Mouse (Mus musculus) kidney, postnatal 0 days (tissue): ENCODE measurements around the gene Ap1m2. TPM values are rescaled to one million over a fixed set of nuclear protein-coding genes. Genes with fewer than 3 reads are reported as not detected.

Experiments used
- ATAC-seq: fragments of 200-750 bp; cut with Nextera tagmentation; replicated peaks from 2 replicates; pipeline ENCODE4 v1.8.0; 2017; ENCODE audit warnings: low read depth, moderate number of reproducible peaks, moderate TSS enrichment, moderate library complexity; ENCODE audit not compliant: low FRiP score
- DNase-seq: peaks from one replicate; pipeline ENCODE4 v3.0.0-alpha.2; 2016; ENCODE audit warnings: low spot score
- H3K27ac ChIP-seq: fragments of 300-500 bp; sonication (generic); 2 replicates; pipeline ENCODE4 v1.5.1; 2014; ENCODE audit warnings: mild to moderate bottlenecking
- H3K27me3 ChIP-seq: fragments of 300-500 bp; sonication (generic); 2 replicates; pipeline ENCODE4 v1.6.1; 2014; ENCODE audit warnings: low read length, mixed read lengths; ENCODE audit not compliant: insufficient read depth
- H3K36me3 ChIP-seq: fragments of 300-500 bp; sonication (generic); 2 replicates; pipeline ENCODE4 v1.6.1; 2014; ENCODE audit warnings: low read length, mixed read lengths; ENCODE audit not compliant: insufficient read depth
- H3K4me1 ChIP-seq: fragments of 300-500 bp; sonication (generic); replicated peaks from 2 replicates; pipeline ENCODE4 v1.6.1; 2014; ENCODE audit warnings: antibody characterized with exemption, low read length, mixed read lengths; ENCODE audit not compliant: insufficient read depth
- H3K4me2 ChIP-seq: fragments of 300-500 bp; sonication (generic); 2 replicates; pipeline ENCODE4 v1.6.1; 2014; ENCODE audit warnings: mild to moderate bottlenecking, low read length, moderate library complexity, mixed read lengths
- H3K4me3 ChIP-seq: fragments of 300-500 bp; sonication (generic); replicated peaks from 2 replicates; pipeline ENCODE4 v1.5.1; 2014; ENCODE audit warnings: low read depth, low read length
- H3K9ac ChIP-seq: fragments of 300-500 bp; sonication (generic); 2 replicates; pipeline ENCODE4 v1.6.1; 2014; ENCODE audit warnings: low read depth, low read length
- H3K9me3 ChIP-seq: fragments of 300-500 bp; sonication (generic); replicated peaks from 2 replicates; pipeline ENCODE4 v1.6.1; 2016; ENCODE audit warnings: low read length, inconsistent platforms, mixed read lengths
- CTCF ChIP-seq: IDR thresholded peaks from 2 replicates; pipeline ENCODE4 v1.5.1; 2016; ENCODE audit warnings: antibody characterized with exemption, low read depth, mild to moderate bottlenecking, moderate library complexity
- WGBS: fragments of 180-500 bp; shearing (Covaris S2); extraction: QIAGEN DNeasy Blood & Tissue Kit; methylation state at CpG from one replicate; pipeline ENCODE4 v1.1.7; 2014; 5-methylcytosine and 5-hydroxymethylcytosine counted together
- polyA plus RNA-seq: library from polyadenylated mRNA; unstranded; fragments of >200 nt; fragmentation: Nextera tagmentation; extraction: Ambion mirVana; gene quantifications from 2 replicates; pipeline ENCODE4 v1.2.1, GENCODE M21; 2015

Gene Ap1m2
- polyA plus RNA-seq, 1 experiment from 2014 or later, result 57.3 TPM

DNA sequence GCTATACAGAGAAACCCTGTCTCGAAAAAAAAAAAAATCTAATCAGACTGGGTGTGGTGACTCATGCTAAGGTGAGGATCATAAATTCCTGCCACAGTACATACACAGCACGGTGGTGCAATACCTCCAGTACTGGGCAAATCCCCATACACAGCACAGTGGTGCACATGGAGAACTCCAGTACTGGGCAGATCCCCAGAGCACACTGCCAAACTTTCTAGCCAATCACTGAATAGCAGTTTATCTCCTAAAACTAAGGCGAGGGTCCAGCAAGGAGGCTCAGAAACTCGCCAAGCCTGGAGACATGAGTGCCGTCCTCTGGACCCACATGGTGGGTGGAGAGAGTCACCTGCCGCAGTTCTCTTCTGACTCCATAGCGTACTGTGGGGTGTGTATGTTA lies 39.0 kb upstream of the Ap1m2 start:
- ATAC-seq, result no peak
- peaks cover 40% of the 10 kb centered on the region for H3K36me3 ChIP-seq

DNA sequence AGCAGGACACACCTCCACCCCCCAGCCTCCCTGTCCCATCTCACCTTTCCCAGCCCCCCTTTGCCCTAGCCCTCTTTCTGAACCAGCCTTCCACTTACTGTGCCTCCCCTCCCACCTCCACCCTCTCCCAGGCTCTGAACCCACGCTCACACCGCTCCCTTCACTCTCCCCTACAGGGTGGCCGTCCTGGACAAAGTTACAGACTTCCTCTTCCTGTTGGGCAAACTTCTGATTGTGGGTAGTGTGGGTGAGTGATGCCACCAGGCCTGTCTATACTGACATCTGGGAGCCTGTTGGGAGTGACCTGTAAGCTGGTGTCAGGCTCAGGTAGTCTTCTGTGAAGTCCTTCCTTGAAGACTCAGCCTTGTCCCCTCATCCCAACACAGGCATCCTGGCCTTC lies 36.0 kb upstream of the Ap1m2 start:
- H3K4me2 ChIP-seq, result no peak overlapping the region
- H3K36me3 ChIP-seq, result peaks cover 41% of the 10 kb centered on the region
- H3K4me1 ChIP-seq, result peaks cover 6% of the 10 kb centered on the region
- DNase-seq (no peak), ATAC-seq (no peak)
- H3K9me3 ChIP-seq, result no peaks in the 10 kb centered on the region
- H3K9ac ChIP-seq, result no peak overlapping the region
- WGBS, result 87% methylated on average over 3 of the region's 3 CpGs
- TF ChIP-seq CTCF, result no peak
- no peaks in the 10 kb centered on the region for H3K27me3 ChIP-seq
- no peak overlapping the region for H3K27ac ChIP-seq
- H3K4me3 ChIP-seq, result no peak overlapping the region

More for the DNA sequence above, 39.0 kb upstream of the Ap1m2 start:
- Histone ChIP-seq H3K4me2 (no peak overlapping the region), H3K4me3 (no peak overlapping the region), H3K4me1 (peaks cover 6% of the 10 kb centered on the region), H3K9ac (no peak overlapping the region), H3K27me3 (no peaks in the 10 kb centered on the region), H3K27ac (no peak overlapping the region), H3K9me3 (no peaks in the 10 kb centered on the region)
- 80% methylated on average over 7 of the region's 7 CpGs for WGBS
- no peak for DNase-seq
- TF ChIP-seq CTCF, result no peak

DNA sequence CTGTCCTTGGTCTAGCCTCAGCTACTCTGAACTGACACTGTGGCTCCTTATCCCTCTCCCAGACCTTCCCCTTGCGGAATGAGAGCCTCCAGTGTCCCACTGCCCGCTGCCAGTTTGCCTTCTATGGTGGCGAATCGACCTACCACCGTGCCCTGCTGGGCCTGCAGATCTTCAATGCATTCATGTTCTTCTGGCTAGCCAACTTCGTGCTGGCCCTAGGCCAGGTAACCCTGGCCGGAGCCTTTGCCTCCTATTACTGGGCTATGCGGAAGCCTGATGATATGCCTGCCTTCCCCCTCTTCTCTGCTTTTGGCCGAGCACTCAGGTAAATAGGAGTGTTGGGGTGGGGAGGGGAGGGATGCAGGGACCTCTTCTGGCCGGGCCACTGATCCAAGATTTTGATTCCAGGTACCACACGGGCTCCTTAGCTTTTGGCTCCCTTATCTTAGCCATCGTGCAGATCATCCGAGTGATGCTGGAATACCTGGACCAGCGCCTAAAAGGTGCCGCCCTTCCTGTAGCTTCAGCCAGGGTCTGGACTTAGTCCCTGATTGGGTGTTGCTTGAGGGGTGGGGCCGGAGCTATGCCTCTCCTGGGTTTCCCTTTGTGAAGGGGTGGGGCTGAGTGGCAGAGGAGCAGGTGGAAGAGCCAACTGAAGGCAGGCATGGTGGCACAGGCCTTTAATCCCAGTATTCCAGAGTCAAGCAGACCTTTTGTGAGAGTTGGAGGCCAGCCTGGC lies 34.7 kb upstream of the Ap1m2 start:
- Histone ChIP-seq H3K9ac (no peak overlapping the region), H3K9me3 (no peaks in the 10 kb centered on the region), H3K4me3 (no peak overlapping the region), H3K27ac (no peak overlapping the region), H3K27me3 (no peaks in the 10 kb centered on the region), H3K4me2 (no peak overlapping the region), H3K36me3 (peaks cover 51% of the 10 kb centered on the region), H3K4me1 (no peaks in the 10 kb centered on the region)
- ATAC-seq (no peak), DNase-seq (no peak)
- WGBS, result 77% methylated on average over 16 of the region's 16 CpGs
- TF ChIP-seq CTCF, result no peak

DNA sequence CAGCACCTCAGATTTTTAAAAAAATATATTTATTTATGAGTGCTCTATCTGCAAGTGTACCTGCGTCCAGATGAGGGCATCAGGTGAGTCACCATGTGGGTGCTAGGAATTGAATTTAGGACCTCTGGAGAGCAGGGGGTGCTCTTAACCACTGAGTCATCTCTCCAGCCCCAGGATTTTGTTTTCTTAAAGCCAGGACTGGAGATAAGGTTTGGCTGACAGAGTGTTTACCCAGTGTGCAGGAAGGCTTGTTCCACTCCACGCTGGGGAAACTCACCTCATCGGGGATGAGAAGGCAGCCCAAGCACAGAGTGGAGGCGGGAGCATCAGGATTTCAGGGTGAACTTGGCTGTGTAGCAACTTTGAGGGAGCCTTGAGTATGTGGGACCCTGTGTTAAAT lies 28.3 kb upstream of the Ap1m2 start:
- no peak for TF ChIP-seq CTCF
- H3K9ac ChIP-seq, result no peak overlapping the region
- H3K4me1 ChIP-seq, result no peaks in the 10 kb centered on the region
- DNase-seq (no peak), ATAC-seq (no peak)
- H3K27ac ChIP-seq, result no peak overlapping the region
- peaks cover 27% of the 10 kb centered on the region; the same call in 1 of the 2 replicates for H3K36me3 ChIP-seq
- no peak overlapping the region for H3K4me3 ChIP-seq
- no peak overlapping the region for H3K4me2 ChIP-seq
- 77% methylated on average over 4 of the region's 4 CpGs for WGBS
- H3K27me3 ChIP-seq, result no peaks in the 10 kb centered on the region
- no peaks in the 10 kb centered on the region for H3K9me3 ChIP-seq

DNA sequence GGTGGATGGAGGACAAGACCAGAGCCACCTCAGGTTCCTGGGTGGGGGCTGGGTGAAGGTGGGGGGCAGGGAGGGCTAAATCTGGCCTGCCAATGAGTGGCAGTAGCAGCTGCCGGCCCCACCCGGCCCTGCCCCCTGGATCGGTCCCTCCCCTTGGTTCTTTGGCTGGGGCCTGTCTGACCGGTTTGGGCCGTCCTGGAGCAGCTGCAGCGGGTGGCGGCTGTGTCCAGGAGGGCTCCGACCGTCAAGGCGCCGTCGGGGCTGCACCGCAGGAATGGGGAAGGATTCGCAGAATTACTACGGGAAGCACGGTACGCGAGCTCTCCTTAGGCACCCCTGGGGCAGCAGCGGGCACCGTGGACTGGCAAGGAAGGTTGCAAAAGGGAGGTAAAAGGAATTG lies 25.5 kb upstream of the Ap1m2 start:
- Histone ChIP-seq H3K27me3 (no peaks in the 10 kb centered on the region), H3K36me3 (0 out of 2 replicates have a peak, but pooled peaks cover 7% of the 10 kb centered on the region), H3K9me3 (no peaks in the 10 kb centered on the region), H3K4me2 (peak overlapping the region; percentile 45), H3K4me1 (peaks cover 3% of the 10 kb centered on the region; the same call in 1 of the 2 replicates), H3K27ac (peak overlapping the region; percentile 48), H3K4me3 (peak overlapping the region; percentile 26), H3K9ac (peak overlapping the region; percentile 39)
- peak; percentile 84 for ATAC-seq
- TF ChIP-seq CTCF, result no peak
- no peak for DNase-seq
- 24% methylated on average over 20 of the region's 20 CpGs for WGBS

DNA sequence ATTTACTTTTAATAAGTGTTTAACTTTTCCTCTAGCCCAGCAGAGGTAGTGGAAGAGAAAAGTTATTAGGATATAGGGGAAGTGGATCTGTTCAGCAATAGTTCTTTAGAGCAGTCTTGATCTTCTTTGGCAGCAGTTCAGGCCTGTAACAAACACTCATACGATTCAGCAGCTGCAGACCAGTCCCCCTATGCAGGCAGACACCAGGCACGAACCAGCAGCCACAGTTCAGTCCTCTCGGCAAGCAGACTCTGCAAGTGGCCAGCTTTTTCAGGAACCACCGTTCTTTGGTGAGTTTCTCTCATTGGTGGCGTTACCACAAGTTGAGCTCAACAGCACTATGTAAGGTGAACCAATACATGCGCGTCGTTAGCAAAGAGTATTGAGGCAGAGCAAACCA lies 24.4 kb upstream of the Ap1m2 start:
- no peaks in the 10 kb centered on the region for H3K36me3 ChIP-seq
- H3K9ac ChIP-seq, result no peak overlapping the region
- DNase-seq, result no peak
- H3K27ac ChIP-seq, result no peak overlapping the region
- WGBS, result 80% methylated on average over 8 of the region's 8 CpGs
- H3K27me3 ChIP-seq, result no peaks in the 10 kb centered on the region
- TF ChIP-seq CTCF, result no peak
- H3K4me1 ChIP-seq, result peaks cover 9% of the 10 kb centered on the region; the same call in 1 of the 2 replicates
- ATAC-seq, result no peak
- H3K4me3 ChIP-seq, result no peak overlapping the region
- no peaks in the 10 kb centered on the region for H3K9me3 ChIP-seq
- H3K4me2 ChIP-seq, result no peak overlapping the region

DNA sequence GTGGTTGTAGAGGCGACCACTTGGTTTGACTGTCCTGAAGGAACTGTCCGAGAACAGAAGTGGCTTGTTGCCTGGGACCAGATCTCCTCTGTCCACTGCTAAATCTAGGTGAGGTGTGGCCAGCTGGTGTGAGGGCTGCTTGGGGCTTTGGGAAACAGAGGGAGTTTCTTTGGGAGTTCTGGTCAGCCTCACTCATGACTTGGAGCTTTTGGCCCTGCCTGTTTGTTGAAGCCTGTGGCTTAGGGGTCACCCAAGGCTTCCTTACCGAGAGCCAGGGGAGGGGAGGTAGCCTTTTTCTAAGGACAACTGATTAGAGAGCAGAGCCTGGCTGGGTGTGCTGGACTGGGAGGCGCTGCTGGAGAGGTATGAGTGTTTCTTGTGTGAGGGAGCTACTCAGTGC lies 23.3 kb upstream of the Ap1m2 start:
- TF ChIP-seq CTCF, result no peak
- Histone ChIP-seq H3K9me3 (no peaks in the 10 kb centered on the region), H3K27me3 (no peaks in the 10 kb centered on the region), H3K4me1 (peaks cover 9% of the 10 kb centered on the region; the same call in 1 of the 2 replicates), H3K9ac (no peak overlapping the region), H3K27ac (no peak overlapping the region), H3K4me3 (no peak overlapping the region), H3K36me3 (no peaks in the 10 kb centered on the region), H3K4me2 (no peak overlapping the region)
- DNase-seq (no peak), ATAC-seq (no peak)
- 73% methylated on average over 4 of the region's 4 CpGs for WGBS
